Mouse (Mus musculus) cortical plate, adult 2 months (tissue): ENCODE measurements around the gene Ubc. TPM values are rescaled to one million over a fixed set of nuclear protein-coding genes. Genes with fewer than 3 reads are reported as not detected.

ENCODE experiments used
- H3K27ac ChIP-seq: fragments of 200-500 bp; 2 replicates; pipeline ENCODE4 v1.5.1; 2012; ENCODE audit warnings: low read length, control low read depth, inconsistent platforms; ENCODE audit not compliant: insufficient read depth
- H3K4me1 ChIP-seq: fragments of 200-500 bp; 2 replicates; pipeline ENCODE4 v1.6.1; 2011; ENCODE audit warnings: low read length; ENCODE audit not compliant: control insufficient read depth, insufficient read depth
- H3K4me3 ChIP-seq: fragments of 200-500 bp; 2 replicates; pipeline ENCODE4 v1.5.1; 2011; ENCODE audit warnings: mild to moderate bottlenecking, low read length, control low read depth; ENCODE audit not compliant: insufficient read depth
- CTCF ChIP-seq: fragments of 200-500 bp; IDR thresholded peaks from 2 replicates; pipeline ENCODE4 v1.5.1; 2011; ENCODE audit warnings: mild to moderate bottlenecking, control low read depth, low read length; ENCODE audit not compliant: insufficient read depth; ENCODE audit errors: extremely low read depth
- POLR2A ChIP-seq: fragments of 200-500 bp; IDR thresholded peaks from 2 replicates; pipeline ENCODE4 v1.6.1; 2011; ENCODE audit warnings: mild to moderate bottlenecking, low read length, control low read depth; ENCODE audit not compliant: insufficient read depth; ENCODE audit errors: extremely low read depth
- polyA plus RNA-seq: library from polyadenylated mRNA; depleted of rRNA; stranded (reverse); fragments of >200 nt; gene quantifications from 2 replicates; pipeline ENCODE4 v1.2.3, GENCODE M21; 2012; rRNA removed

Gene Ubc
- polyA plus RNA-seq, 1 experiment: 769 TPM

DNA sequence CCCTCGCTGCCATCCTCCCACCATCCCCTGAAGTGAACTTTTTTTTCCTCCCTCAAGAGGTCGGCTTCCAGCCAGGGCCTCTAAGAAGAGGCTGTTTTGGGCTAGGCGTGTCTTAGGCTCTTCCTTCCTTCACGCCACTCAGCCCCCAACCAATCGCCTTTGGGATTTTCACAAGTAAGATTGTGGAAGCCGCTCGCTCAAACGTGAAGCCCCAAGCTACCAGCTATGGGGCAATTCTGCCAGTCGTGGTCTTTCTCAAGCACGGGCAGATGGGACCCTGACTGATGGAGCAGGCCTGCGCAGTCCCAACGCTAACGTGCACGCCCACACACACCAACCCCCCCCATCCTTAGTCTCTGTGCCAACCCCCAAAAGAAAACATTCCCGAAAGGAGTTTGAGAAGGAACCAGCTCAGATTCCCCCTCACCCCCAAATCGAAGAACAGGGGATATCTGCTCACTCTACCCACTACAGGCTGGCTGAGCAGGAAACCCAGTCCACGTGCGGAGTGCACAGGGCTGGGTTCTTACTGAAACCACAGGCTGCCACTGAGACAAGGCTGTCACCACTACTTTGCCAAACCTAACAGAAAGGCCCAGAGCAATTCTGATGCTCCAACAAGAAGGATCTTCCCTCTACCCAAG is 50.8 kb downstream of the Ubc start:
- Histone ChIP-seq H3K4me1 (no peaks in the 10 kb centered on the region), H3K27ac (0 out of 2 replicates have a peak overlapping the region, but pooled peaks have one; percentile 26), H3K4me3 (peak overlapping the region; percentile 87)
- TF ChIP-seq POLR2A (no peak), CTCF (no peak)

DNA sequence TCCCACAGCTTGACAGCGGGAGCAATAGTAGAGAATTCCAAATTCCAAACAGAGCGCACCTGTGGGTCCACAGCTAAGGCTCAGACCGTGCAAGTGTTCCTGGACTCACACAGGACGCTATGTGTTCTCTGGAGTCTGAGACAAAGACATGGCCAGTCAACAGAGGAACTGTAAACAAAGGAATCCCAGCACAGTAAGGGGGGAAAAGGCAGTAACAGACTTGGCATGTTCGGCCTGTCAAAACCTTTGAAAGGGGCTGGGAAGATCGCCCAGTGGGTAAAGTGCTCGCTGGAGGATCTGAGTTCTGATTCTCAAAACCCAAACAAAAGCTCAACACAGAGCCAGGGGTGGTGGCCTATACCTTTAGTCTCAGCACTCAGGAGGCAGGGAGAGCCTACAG is 52.5 kb downstream of the Ubc start:
- H3K4me1 ChIP-seq: peaks cover 3% of the 10 kb centered on the region
- no peak for TF ChIP-seq CTCF
- TF ChIP-seq POLR2A: no peak
- H3K27ac ChIP-seq: no peak overlapping the region

DNA sequence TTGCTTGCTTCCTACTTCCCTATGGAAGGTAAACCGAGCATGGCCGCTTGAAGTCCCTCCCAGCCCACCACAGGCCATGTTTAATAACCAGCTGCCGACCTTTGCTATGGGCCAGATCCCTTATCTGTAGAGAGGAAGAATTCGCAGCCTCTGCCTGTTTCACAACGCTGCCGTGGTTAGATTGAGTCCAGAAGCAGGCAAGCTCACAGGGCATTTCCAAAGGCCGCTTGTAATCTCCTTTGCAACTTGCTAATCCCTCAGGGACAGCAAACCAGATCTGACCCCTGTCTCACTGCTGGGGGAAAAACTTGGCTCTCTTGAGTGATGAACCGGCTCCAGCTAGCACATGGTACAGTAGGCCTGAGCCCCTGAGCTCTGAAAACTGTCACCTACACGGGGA is 53.0 kb downstream of the Ubc start:
- TF ChIP-seq CTCF (no peak), POLR2A (no peak)
- H3K4me1 ChIP-seq: peaks cover 6% of the 10 kb centered on the region
- no peak overlapping the region for H3K4me3 ChIP-seq
- no peak overlapping the region for H3K27ac ChIP-seq

More for the DNA sequence above, 52.5 kb downstream of the Ubc start:
- no peak overlapping the region for H3K4me3 ChIP-seq

Other genes starting within 250 kb of the Ubc start
- 74.6 and 76.1 TPM in 2 replicates for gene Ncor2, start 211.0 kb downstream of the Ubc start, polyA plus RNA-seq
- gene Scarb1, start 49.1 kb downstream of the Ubc start, polyA plus RNA-seq: 32.6 and 33.8 TPM in 2 replicates
- gene Gm10382, start 880 bp downstream of the Ubc start, polyA plus RNA-seq: 0.21 and 0.36 TPM in 2 replicates
- 16.2 and 16.9 TPM in 2 replicates for gene Dhx37, start 43.9 kb upstream of the Ubc start, polyA plus RNA-seq
- 34.8 and 36.3 TPM in 2 replicates for gene Bri3bp, start 51.4 kb upstream of the Ubc start, polyA plus RNA-seq
- gene Aacs, start 85.6 kb upstream of the Ubc start, polyA plus RNA-seq: 51.5 and 51.8 TPM in 2 replicates
- 31.5 and 36.1 TPM in 2 replicates for gene Tmem132b, start 141.6 kb upstream of the Ubc start, polyA plus RNA-seq